Mouse (Mus musculus) right cerebral cortex, postnatal 4 days (tissue): Measurements from ENCODE around the gene Qsox1.

Experiments used
- DNase-seq: peaks from one replicate; pipeline ENCODE4 v3.0.0-alpha.2; 2022

The Qsox1 gene

GRCm38 (mm10) chr1:155812581-155813499, at the start of gene Qsox1:
Gene Qsox1 (minus strand): TSS chr1:155812889.
- peak; percentile 78 for DNase-seq

GRCm38 (mm10) chr1:155854926-155855702, 42.4 kb upstream of the Qsox1 start:
- DNase-seq = no peak

- DNase-seq = no peak
Measured at GRCm38 (mm10) chr1:155853009-155853408, 40.3 kb upstream of the Qsox1 start.

- no peak for DNase-seq
Measured at GRCm38 (mm10) chr1:155844235-155844634, 31.5 kb upstream of the Qsox1 start.

GRCm38 (mm10) chr1:155843538-155843937, 30.8 kb upstream of the Qsox1 start:
- DNase-seq = no peak

- DNase-seq = no peak
Measured at GRCm38 (mm10) chr1:155835667-155836066, 23.0 kb upstream of the Qsox1 start.

- DNase-seq = no peak
Measured at GRCm38 (mm10) chr1:155833610-155834009, 20.9 kb upstream of the Qsox1 start.

GRCm38 (mm10) chr1:155831958-155832357, 19.3 kb upstream of the Qsox1 start:
- no peak for DNase-seq

- DNase-seq = no peak
Measured at GRCm38 (mm10) chr1:155830861-155831260, 18.2 kb upstream of the Qsox1 start.

- no peak for DNase-seq
Measured at GRCm38 (mm10) chr1:155827703-155828295, 15.1 kb upstream of the Qsox1 start.

GRCm38 (mm10) chr1:155826803-155827395, 14.2 kb upstream of the Qsox1 start:
- no peak for DNase-seq

GRCm38 (mm10) chr1:155825940-155826716, 13.4 kb upstream of the Qsox1 start:
- DNase-seq = no peak

- DNase-seq = no peak
Measured at GRCm38 (mm10) chr1:155820646-155821045, 8.0 kb upstream of the Qsox1 start.

GRCm38 (mm10) chr1:155816167-155816566, 3.5 kb upstream of the Qsox1 start:
- DNase-seq = no peak

- DNase-seq = no peak
Measured at GRCm38 (mm10) chr1:155811995-155812580, 601 bp downstream of the Qsox1 start.

- DNase-seq = no peak
Measured at GRCm38 (mm10) chr1:155810616-155811015, 2.1 kb downstream of the Qsox1 start.

- no peak for DNase-seq
Measured at GRCm38 (mm10) chr1:155809706-155810442, 2.8 kb downstream of the Qsox1 start.

GRCm38 (mm10) chr1:155808261-155808660, 4.4 kb downstream of the Qsox1 start:
- DNase-seq = no peak

- DNase-seq = no peak
Measured at GRCm38 (mm10) chr1:155805607-155806006, 7.1 kb downstream of the Qsox1 start.

- DNase-seq = no peak
Measured at GRCm38 (mm10) chr1:155801014-155801991, 11.4 kb downstream of the Qsox1 start.
